8 mouse cellular contexts compared by ENCODE assay signal in the genomic region with DNA sequence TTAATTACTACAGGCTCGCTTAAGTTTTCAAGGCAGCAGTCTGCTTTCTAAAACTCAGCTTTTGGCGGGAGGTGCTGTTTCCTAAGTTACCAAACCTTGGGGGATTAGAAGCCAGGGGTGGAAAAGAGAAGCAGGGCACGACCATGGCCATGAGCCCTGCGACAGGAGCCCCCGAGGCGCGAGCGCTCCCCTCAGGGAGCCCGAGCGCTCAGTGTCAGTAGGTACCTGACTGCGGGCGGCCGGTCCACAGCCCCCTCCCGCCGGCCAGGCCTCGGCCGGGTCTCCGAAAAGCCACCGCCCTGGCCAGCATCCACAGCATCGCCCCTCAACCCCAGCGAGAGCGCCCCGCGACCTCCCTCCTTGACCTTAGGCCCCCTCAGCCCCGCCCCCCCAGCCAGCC. TPM values are rescaled to one million over a fixed set of nuclear protein-coding genes. Genes with fewer than 3 reads are reported as not detected.
DNase-seq lines count a peak whose midpoint lies in the region; ATAC-seq and TF ChIP-seq lines count a peak whose summit lies in the region.

No protein-coding gene starts in this region.

- ATAC-seq in megakaryocyte, adult 5-6 weeks (ENCODE audit: poor library complexity, severe bottlenecking) = peak; percentile 17; the same call in 1 of the 2 replicates

- peak overlapping the region; percentile 88 for H3K4me3 ChIP-seq in gastrocnemius, adult 2 months

- peak overlapping the region; percentile 91 for H3K27ac ChIP-seq in gastrocnemius, adult 2 months

- intact Hi-C loops in gastrocnemius, adult 2 months (cut with DNase I) = loop anchor here (2.0 to 5.0 kb wide), 3 partner anchors 110 to 298 kb away; partner anchors contain the start of genes Cdk13, Rala and Yae1d1

- no peak for DNase-seq in gastrocnemius, adult 2 months
- no peak for DNase-seq in gastrocnemius, postnatal 4 days (ENCODE audit: low spot score in 2 of 2)
- peak; percentile 13 for DNase-seq in retina, postnatal 7 days (ENCODE audit: low read depth, low spot score)
- DNase-seq in retina, postnatal 1 day = no peak
- DNase-seq in frontal cortex, adult 2 months (ENCODE audit: extremely low spot score in 1 of 2, low spot score in 1 of 2) = peak; percentile 14 to 26
- no peak for DNase-seq in ovary, postnatal 36 days (ENCODE audit: low spot score)
- DNase-seq in layer of hippocampus, postnatal 10 days (ENCODE audit: low spot score in 2 of 2) = no peak

- TF ChIP-seq CTCF in gastrocnemius, adult 2 months (IDR thresholded peaks at IDR 0.05) = no peak

RNA-seq across cellular contexts. Expression of gene Mplkip, which starts 0.6 kb away (rescaled TPM):
- 1 to 10 TPM; 3.8 to 6.1 TPM for total RNA-seq in gastrocnemius, adult 2 months (2021)
- 10 to 100 TPM; 15.1 to 16.4 TPM for total RNA-seq in gastrocnemius, postnatal 4 days (2021)
- 7.7 and 10.8 TPM in 2 replicates for polyA plus RNA-seq in frontal cortex, adult 2 months (2012; rRNA removed)
- 58.3 and 65.4 TPM in 2 replicates for total RNA-seq in megakaryocyte, adult 5-6 weeks (2015)
- 28.7 and 30.5 TPM in 2 replicates for total RNA-seq in megakaryocyte, adult 5-6 weeks (2017)
- 10 to 100 TPM; 17.3 to 19.5 TPM for total RNA-seq in layer of hippocampus, postnatal 10 days (2021)

RNA-seq across cellular contexts. Expression of gene Sugct, which starts 0.9 kb away (rescaled TPM):
- 1 to 10 TPM in 1 of 2 experiments, under 1 TPM in 1; 0.82 to 1.4 TPM for total RNA-seq in gastrocnemius, adult 2 months (2021)
- total RNA-seq in gastrocnemius, postnatal 4 days (2021) = 1 to 10 TPM; 1.1 to 1.7 TPM
- 5.3 and 5.8 TPM in 2 replicates for polyA plus RNA-seq in frontal cortex, adult 2 months (2012; rRNA removed)
- 0.18 and 0.73 TPM in 2 replicates for total RNA-seq in megakaryocyte, adult 5-6 weeks (2015)
- 0.11 and 0.98 TPM in 2 replicates for total RNA-seq in megakaryocyte, adult 5-6 weeks (2017)
- total RNA-seq in layer of hippocampus, postnatal 10 days (2021) = 1 to 10 TPM; 1.2 TPM

Comparison
In these comparisons a context has a peak if more than half of its experiments do, and no peak if none do; other contexts are left out.
1. DNase-seq: peak in retina, postnatal 7 days (single experiment) and frontal cortex, adult 2 months (2 of 2); none in gastrocnemius, adult 2 months (single experiment), gastrocnemius, postnatal 4 days (0 of 2), retina, postnatal 1 day (single experiment), ovary, postnatal 36 days (single experiment) and layer of hippocampus, postnatal 10 days (0 of 2).